Mouse (Mus musculus): ENCODE results near the gene St5. TPM values are rescaled to one million over a fixed set of nuclear protein-coding genes. Genes with fewer than 3 reads are reported as not detected.

Gene St5
- polyA plus RNA-seq, 1 experiment from 2014 or later: 53.3 TPM

DNA sequence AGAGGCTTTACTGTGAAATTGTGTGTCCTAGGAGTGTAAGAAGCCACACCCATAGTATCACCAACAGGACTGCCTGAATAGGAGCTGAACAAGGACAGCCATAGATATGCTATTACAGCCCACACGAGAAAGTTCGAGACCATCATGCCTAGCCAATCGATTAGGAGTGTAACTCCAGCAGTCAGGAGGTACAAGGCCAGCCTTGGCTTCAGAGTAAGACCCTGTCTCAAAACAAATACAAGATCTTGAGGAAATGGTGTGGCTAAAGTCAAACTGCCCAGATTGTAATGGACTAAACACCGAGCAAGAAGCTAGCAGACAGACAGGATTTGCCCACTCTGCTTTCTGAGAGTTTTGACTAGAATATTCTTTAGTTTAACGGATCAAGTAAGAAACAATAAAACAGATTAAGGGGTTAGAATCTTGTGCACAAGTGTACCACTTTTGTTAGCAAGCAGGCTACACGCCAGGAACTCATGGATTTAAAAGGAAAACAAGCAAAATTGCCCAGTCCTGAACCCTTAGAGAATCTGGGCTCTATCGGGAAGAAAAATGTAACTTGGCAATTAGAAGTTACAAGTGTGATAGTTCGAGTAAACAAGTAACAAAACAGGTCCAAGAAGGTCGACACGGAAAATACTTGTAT, 185.2 kb downstream of the St5 start:
- peaks cover 12% of the 10 kb centered on the region; the same call in 1 of the 2 replicates for H3K4me1 ChIP-seq (ENCODE audit: control insufficient read depth, insufficient read depth, low read length)
- WGBS: 15% methylated on average over 10 of the region's 10 CpGs
- H3K4me3 ChIP-seq (ENCODE audit: low read depth, low read length): peak overlapping the region; percentile 93
- H3K27ac ChIP-seq (ENCODE audit: low read length): peak overlapping the region; percentile 94
- H3K9ac ChIP-seq (replicated peaks; ENCODE audit: low read depth, low read length): peak overlapping the region; percentile 25
- no peaks in the 10 kb centered on the region for H3K27me3 ChIP-seq (ENCODE audit: control insufficient read depth, insufficient read depth, low read length)
- H3K36me3 ChIP-seq (ENCODE audit: control insufficient read depth, insufficient read depth, low read length): peaks cover 28% of the 10 kb centered on the region
- ATAC-seq (ENCODE audit: insufficient number of reproducible peaks, insufficient read depth, low FRiP score, low read depth): peak; percentile 1; the same call in 1 of the 2 replicates
- peak overlapping the region; percentile 91 for H3K4me2 ChIP-seq (replicated peaks; ENCODE audit: low read depth, low read length)
- H3K9me3 ChIP-seq (ENCODE audit: control insufficient read depth, low read depth, low read length): no peaks in the 10 kb centered on the region

DNA sequence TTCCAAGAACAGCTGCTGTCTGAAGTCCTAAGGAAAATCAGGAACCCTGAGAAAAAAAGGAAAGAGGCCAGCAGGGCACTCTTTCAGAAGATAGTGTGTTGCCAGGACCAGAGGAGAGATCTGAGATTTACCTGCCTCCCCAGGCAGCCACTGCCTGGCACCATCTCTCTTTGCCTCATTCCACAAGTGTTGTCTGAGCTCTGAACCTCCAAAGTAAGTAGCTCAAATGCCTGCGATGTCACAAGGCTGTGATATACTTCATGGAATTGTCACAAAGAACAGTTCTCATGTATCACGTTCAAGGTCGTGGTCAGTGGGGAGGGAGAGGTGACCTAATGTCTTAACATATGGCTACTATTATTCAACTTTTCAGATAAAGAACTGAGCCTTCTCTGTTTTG, 186.9 kb downstream of the St5 start:
- WGBS: 77% methylated on average over 3 of the region's 3 CpGs
- H3K9me3 ChIP-seq (ENCODE audit: control insufficient read depth, low read depth, low read length): no peaks in the 10 kb centered on the region
- peaks cover 12% of the 10 kb centered on the region for H3K36me3 ChIP-seq (ENCODE audit: control insufficient read depth, insufficient read depth, low read length)
- no peak overlapping the region for H3K9ac ChIP-seq (replicated peaks; ENCODE audit: low read depth, low read length)
- ATAC-seq (ENCODE audit: insufficient number of reproducible peaks, insufficient read depth, low FRiP score, low read depth): no peak
- no peaks in the 10 kb centered on the region for H3K27me3 ChIP-seq (ENCODE audit: control insufficient read depth, insufficient read depth, low read length)
- H3K4me1 ChIP-seq (ENCODE audit: control insufficient read depth, insufficient read depth, low read length): peaks cover 7% of the 10 kb centered on the region; the same call in 1 of the 2 replicates
- no peak overlapping the region for H3K4me2 ChIP-seq (replicated peaks; ENCODE audit: low read depth, low read length)
- H3K4me3 ChIP-seq (ENCODE audit: low read depth, low read length): no peak overlapping the region
- H3K27ac ChIP-seq (ENCODE audit: low read length): no peak overlapping the region

DNA sequence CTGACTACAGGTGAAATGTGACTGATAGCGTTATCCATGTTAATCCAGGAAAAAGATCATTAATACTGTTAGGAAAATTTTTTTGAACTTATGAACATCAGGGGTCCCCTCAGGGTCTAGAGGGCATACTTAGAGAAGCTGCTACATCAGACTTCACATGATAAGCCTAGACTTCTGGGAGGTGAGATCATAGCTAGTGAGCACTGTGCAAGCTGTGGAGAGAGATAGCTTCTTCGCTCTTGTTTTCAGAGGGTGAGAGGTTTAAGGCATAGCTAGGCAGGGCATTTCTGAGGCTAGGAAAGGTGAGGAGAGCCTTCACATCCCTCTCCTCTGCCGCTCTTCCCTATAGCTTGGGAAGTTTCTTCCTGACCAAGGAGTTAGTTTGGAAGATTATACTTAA, 191.6 kb downstream of the St5 start:
- whole genome bisulfite sequencing: 86% methylated on average over 3 of the region's 3 CpGs
- ATAC-seq (ENCODE audit: insufficient number of reproducible peaks, insufficient read depth, low FRiP score, low read depth): no peak
- H3K4me1 ChIP-seq (ENCODE audit: control insufficient read depth, insufficient read depth, low read length): no peaks in the 10 kb centered on the region

DNA sequence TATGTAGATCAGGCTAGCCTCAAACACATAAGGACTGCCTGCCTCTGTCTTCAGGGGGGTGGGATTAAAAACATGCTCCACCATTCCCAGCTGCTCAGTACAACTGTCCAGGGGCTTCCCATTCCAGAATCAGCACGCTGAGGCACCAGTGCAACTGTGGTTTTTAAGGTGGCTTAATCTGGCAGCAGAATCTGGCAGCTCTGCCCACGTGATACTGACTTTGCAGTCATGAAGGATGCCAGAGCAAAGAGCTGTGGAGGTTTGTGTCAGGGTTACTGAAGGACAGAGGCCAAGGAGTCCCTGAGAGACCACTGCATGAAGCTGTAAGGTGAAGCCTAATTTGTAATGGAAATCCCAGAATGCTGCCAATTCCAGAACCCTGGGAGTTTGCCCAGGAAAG, 192.6 kb downstream of the St5 start:
- 75% methylated on average over 2 of the region's 2 CpGs for WGBS
- Histone ChIP-seq H3K4me2 (replicated peaks; ENCODE audit: low read depth, low read length) (no peak overlapping the region), H3K9ac (replicated peaks; ENCODE audit: low read depth, low read length) (no peak overlapping the region)

More for the DNA sequence above, 191.6 kb downstream of the St5 start:
- Histone ChIP-seq H3K9me3 (ENCODE audit: control insufficient read depth, low read depth, low read length) (no peaks in the 10 kb centered on the region), H3K36me3 (ENCODE audit: control insufficient read depth, insufficient read depth, low read length) (no peaks in the 10 kb centered on the region), H3K4me2 (replicated peaks; ENCODE audit: low read depth, low read length) (no peak overlapping the region), H3K9ac (replicated peaks; ENCODE audit: low read depth, low read length) (no peak overlapping the region), H3K27me3 (ENCODE audit: control insufficient read depth, insufficient read depth, low read length) (no peaks in the 10 kb centered on the region), H3K27ac (ENCODE audit: low read length) (no peak overlapping the region), H3K4me3 (ENCODE audit: low read depth, low read length) (no peak overlapping the region)

DNA sequence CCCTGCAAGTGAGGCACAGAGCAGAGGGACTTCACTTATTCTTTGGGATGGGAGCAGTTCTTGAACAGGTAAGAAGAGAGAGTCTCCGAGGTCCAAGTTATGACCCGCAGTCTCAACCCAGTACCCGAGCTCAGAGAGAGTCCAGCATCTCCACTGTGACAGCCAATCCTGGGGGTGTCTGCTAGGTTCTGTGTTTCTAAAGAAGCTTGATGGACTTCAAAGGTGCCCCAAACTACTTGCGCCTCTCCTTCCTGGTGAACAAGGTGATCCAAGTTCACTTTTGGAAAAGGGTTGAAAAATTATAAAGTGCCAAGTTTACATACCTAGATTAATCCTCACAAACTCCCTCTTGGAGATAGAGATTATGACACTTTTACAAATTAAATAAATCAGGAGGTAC, 195.4 kb downstream of the St5 start, which contains the start of gene Trim66:
TSS of gene Trim66 (minus strand) at position 101 of the 400 bp plus-strand sequence.
- Histone ChIP-seq H3K4me1 (ENCODE audit: control insufficient read depth, insufficient read depth, low read length) (no peaks in the 10 kb centered on the region), H3K27ac (ENCODE audit: low read length) (no peak within 1 kb of the TSS), H3K4me2 (replicated peaks; ENCODE audit: low read depth, low read length) (no peak within 1 kb of the TSS), H3K27me3 (ENCODE audit: control insufficient read depth, insufficient read depth, low read length) (no peaks in the 10 kb centered on the region), H3K36me3 (ENCODE audit: control insufficient read depth, insufficient read depth, low read length) (no peaks in the 10 kb centered on the region), H3K9ac (replicated peaks; ENCODE audit: low read depth, low read length) (no peak within 1 kb of the TSS), H3K9me3 (ENCODE audit: control insufficient read depth, low read depth, low read length) (no peaks in the 10 kb centered on the region), H3K4me3 (ENCODE audit: low read depth, low read length) (no peak within 1 kb of the TSS)
- ATAC-seq (ENCODE audit: insufficient number of reproducible peaks, insufficient read depth, low FRiP score, low read depth): no peak
- 89% methylated on average over 4 of the region's 4 CpGs for whole genome bisulfite sequencing

More for the DNA sequence above, 192.6 kb downstream of the St5 start:
- H3K9me3 ChIP-seq (ENCODE audit: control insufficient read depth, low read depth, low read length): no peaks in the 10 kb centered on the region
- H3K36me3 ChIP-seq (ENCODE audit: control insufficient read depth, insufficient read depth, low read length): no peaks in the 10 kb centered on the region
- ATAC-seq (ENCODE audit: insufficient number of reproducible peaks, insufficient read depth, low FRiP score, low read depth): no peak
- H3K27me3 ChIP-seq (ENCODE audit: control insufficient read depth, insufficient read depth, low read length): no peaks in the 10 kb centered on the region
- no peak overlapping the region for H3K27ac ChIP-seq (ENCODE audit: low read length)
- H3K4me3 ChIP-seq (ENCODE audit: low read depth, low read length): no peak overlapping the region
- no peaks in the 10 kb centered on the region for H3K4me1 ChIP-seq (ENCODE audit: control insufficient read depth, insufficient read depth, low read length)

DNA sequence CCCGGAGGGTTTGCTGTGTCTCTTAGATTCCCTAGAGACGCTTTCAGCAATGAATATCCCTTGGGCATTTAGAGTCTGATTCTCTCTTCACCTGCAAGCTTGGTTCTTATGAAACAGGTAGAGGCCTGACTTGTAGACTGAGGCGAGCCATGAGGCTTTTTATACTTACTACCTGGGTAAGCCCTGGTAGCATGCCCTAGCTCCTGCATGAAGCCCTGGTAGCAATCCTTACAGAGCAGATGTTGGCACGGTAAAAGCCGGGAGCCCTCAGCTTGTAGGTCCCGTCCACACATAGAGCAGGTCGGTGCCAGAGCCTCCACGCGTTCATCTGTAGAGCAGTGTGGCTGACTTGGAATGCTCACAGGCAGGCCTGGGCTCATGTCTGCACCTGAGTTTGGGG, 195.8 kb downstream of the St5 start:
- Histone ChIP-seq H3K27me3 (ENCODE audit: control insufficient read depth, insufficient read depth, low read length) (no peaks in the 10 kb centered on the region), H3K4me2 (replicated peaks; ENCODE audit: low read depth, low read length) (no peak overlapping the region), H3K4me3 (ENCODE audit: low read depth, low read length) (no peak overlapping the region), H3K27ac (ENCODE audit: low read length) (no peak overlapping the region), H3K4me1 (ENCODE audit: control insufficient read depth, insufficient read depth, low read length) (no peaks in the 10 kb centered on the region), H3K36me3 (ENCODE audit: control insufficient read depth, insufficient read depth, low read length) (no peaks in the 10 kb centered on the region), H3K9ac (replicated peaks; ENCODE audit: low read depth, low read length) (no peak overlapping the region), H3K9me3 (ENCODE audit: control insufficient read depth, low read depth, low read length) (no peaks in the 10 kb centered on the region)
- WGBS: 53% methylated on average over 9 of the region's 9 CpGs
- no peak for ATAC-seq (ENCODE audit: insufficient number of reproducible peaks, insufficient read depth, low FRiP score, low read depth)

DNA sequence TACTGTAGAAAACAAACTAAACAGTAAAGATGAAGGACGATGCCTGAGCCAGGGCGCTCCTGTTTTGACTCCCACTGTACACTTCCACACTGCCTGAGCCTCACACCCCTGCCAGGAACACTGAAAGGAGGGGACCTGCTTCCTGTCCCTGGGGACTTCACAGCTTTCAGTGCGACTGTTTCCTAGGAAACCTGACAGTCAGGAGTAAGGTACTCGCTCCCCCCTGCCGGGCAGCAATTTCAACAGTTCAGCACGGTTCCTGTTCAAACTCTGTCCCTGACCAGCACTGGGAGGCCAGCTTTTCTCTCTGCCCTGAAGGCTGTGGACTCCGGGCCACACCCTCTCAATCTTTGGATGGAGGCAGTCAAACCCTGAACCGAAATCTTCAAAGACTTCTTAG, 196.3 kb downstream of the St5 start:
- no peak overlapping the region for H3K4me2 ChIP-seq (replicated peaks; ENCODE audit: low read depth, low read length)
- H3K4me1 ChIP-seq (ENCODE audit: control insufficient read depth, insufficient read depth, low read length): no peaks in the 10 kb centered on the region
- WGBS: 7% methylated on average over 8 of the region's 8 CpGs
- no peaks in the 10 kb centered on the region for H3K27me3 ChIP-seq (ENCODE audit: control insufficient read depth, insufficient read depth, low read length)
- H3K36me3 ChIP-seq (ENCODE audit: control insufficient read depth, insufficient read depth, low read length): no peaks in the 10 kb centered on the region
- no peaks in the 10 kb centered on the region for H3K9me3 ChIP-seq (ENCODE audit: control insufficient read depth, low read depth, low read length)
- no peak overlapping the region for H3K4me3 ChIP-seq (ENCODE audit: low read depth, low read length)
- no peak overlapping the region for H3K9ac ChIP-seq (replicated peaks; ENCODE audit: low read depth, low read length)
- peak; percentile 46; the same call in 1 of the 2 replicates for ATAC-seq (ENCODE audit: insufficient number of reproducible peaks, insufficient read depth, low FRiP score, low read depth)
- H3K27ac ChIP-seq (ENCODE audit: low read length): no peak overlapping the region

DNA sequence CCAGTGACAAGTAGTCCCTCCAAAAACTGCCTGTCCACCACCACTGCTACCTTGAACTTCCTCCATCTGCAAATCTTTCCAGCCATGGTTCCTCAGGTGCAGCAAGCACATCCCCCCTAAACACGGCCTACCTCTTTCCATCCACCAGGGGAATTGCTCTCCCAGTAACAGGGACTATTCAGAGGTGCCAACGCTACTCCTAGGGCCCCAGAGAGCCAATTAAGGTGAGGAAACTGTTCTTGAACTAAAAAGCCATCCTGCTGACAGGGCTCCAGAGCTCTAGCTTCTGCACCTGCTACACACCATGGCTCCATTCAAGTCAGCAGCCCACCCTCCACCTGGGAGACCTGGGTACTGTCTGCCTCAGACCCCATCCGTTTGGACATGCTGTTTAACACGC, 205.9 kb downstream of the St5 start:
- WGBS: 67% methylated on average over 4 of the region's 4 CpGs
- ATAC-seq (ENCODE audit: insufficient number of reproducible peaks, insufficient read depth, low FRiP score, low read depth): no peak

More for the DNA sequence above, 205.9 kb downstream of the St5 start:
- Histone ChIP-seq H3K9ac (replicated peaks; ENCODE audit: low read depth, low read length) (no peak overlapping the region), H3K4me2 (replicated peaks; ENCODE audit: low read depth, low read length) (no peak overlapping the region), H3K27ac (ENCODE audit: low read length) (no peak overlapping the region), H3K4me3 (ENCODE audit: low read depth, low read length) (no peak overlapping the region), H3K9me3 (ENCODE audit: control insufficient read depth, low read depth, low read length) (no peaks in the 10 kb centered on the region), H3K36me3 (ENCODE audit: control insufficient read depth, insufficient read depth, low read length) (no peaks in the 10 kb centered on the region), H3K27me3 (ENCODE audit: control insufficient read depth, insufficient read depth, low read length) (no peaks in the 10 kb centered on the region), H3K4me1 (ENCODE audit: control insufficient read depth, insufficient read depth, low read length) (0 out of 2 replicates have a peak, but pooled peaks cover 3% of the 10 kb centered on the region)

All from stomach, embryonic 14.5 days (tissue).